Mouse (Mus musculus) olfactory bulb, adult 2 months (tissue): ENCODE measurements around the gene Acsbg1.

Experiments
- CTCF ChIP-seq: fragments of 200-500 bp; IDR thresholded peaks from 2 replicates; pipeline ENCODE4 v1.5.1; 2012; ENCODE audit warnings: low read depth, mild to moderate bottlenecking, low read length, moderate library complexity; ENCODE audit not compliant: insufficient read depth
- POLR2A ChIP-seq: fragments of 200-500 bp; IDR thresholded peaks from 2 replicates; pipeline ENCODE4 v1.6.1; 2012; ENCODE audit warnings: mild to moderate bottlenecking, low read depth, low read length, moderate library complexity; ENCODE audit not compliant: insufficient read depth

DNA sequence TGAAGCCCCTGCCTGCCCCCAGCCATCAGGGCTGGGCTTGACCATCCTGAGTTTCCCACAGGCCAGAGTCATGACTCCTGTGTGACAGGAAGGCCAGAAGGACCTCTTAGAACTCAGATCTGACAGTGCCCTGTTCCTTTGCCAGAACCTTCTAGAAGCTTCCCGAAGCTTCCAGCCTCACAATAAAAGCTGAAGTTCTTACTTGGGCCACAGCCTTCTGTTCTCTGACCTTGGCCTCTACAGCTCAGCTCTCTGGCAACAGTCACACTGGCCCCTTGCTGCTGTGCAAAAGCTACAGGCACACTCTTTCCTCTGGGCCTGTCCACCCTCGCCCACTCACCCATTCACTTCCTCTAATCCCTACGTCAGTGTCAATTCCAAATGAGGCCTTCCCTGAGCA is 10.3 kb upstream of the Acsbg1 start:
- TF ChIP-seq CTCF: no peak
- TF ChIP-seq POLR2A: no peak
